Comparison of ENCODE assay signal across 8 mouse cellular contexts in the genomic region with DNA sequence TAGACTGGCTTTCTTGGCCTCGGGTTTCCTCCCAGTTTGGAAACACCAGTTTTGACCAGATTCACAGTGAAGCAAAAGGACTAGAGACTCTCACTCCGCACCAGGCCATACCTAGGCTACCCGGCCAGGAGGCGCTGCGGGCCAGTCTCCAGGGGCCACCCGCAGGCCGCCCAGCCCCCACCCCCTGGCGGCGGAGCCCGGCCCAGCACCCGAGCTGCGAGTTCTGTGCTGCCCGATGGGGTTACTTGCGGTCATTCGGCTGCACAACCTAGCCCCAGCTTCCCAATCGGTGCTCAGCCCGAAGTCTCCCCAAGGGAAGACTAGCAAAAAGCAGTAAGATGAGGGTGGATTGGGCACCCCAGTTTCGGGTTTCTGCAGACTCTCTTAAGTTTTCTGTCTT. TPM values are rescaled to one million over a fixed set of nuclear protein-coding genes. Genes with fewer than 3 reads are reported as not detected.
DNase-seq lines count a peak whose midpoint lies in the region; ATAC-seq and TF ChIP-seq lines count a peak whose summit lies in the region.

No protein-coding gene starts in this region.

- H3K27me3 ChIP-seq in heart, embryonic 11.5 days (ENCODE audit: control insufficient read depth, insufficient read depth, low read length): no peaks in the 10 kb centered on the region
- H3K27me3 ChIP-seq in kidney, embryonic 16.5 days (ENCODE audit: insufficient read depth, low read length): no peaks in the 10 kb centered on the region
- no peaks in the 10 kb centered on the region for H3K27me3 ChIP-seq in liver, adult 2 months (ENCODE audit: control insufficient read depth, insufficient read depth, low read length)

- peak overlapping the region; percentile 40; the same call in 1 of the 2 replicates for H3K9ac ChIP-seq in heart, embryonic 11.5 days (ENCODE audit: low read depth, low read length)
- peak overlapping the region; percentile 71 for H3K9ac ChIP-seq in kidney, embryonic 16.5 days (replicated peaks; ENCODE audit: low read length)
- H3K9ac ChIP-seq in liver, adult 2 months (ENCODE audit: low read depth, low read length): peak overlapping the region; percentile 95

- H3K4me1 ChIP-seq in bone marrow macrophage, adult 2 months (ENCODE audit: control insufficient read depth, insufficient read depth, low read length): peaks cover 20% of the 10 kb centered on the region
- H3K4me1 ChIP-seq in heart, embryonic 11.5 days (ENCODE audit: control insufficient read depth, insufficient read depth, low read length): peaks cover 3% of the 10 kb centered on the region; the same call in 1 of the 2 replicates
- peaks cover 18% of the 10 kb centered on the region; the same call in 1 of the 2 replicates for H3K4me1 ChIP-seq in kidney, embryonic 16.5 days (ENCODE audit: insufficient read depth, low read length)
- peaks cover 26% of the 10 kb centered on the region for H3K4me1 ChIP-seq in liver, adult 2 months (ENCODE audit: control insufficient read depth, insufficient read depth, low read length)

- 0 out of 2 replicates have a peak, but pooled peaks have one; percentile 39 for ATAC-seq in erythroblast, adult 5-6 weeks (replicated peaks; ENCODE audit: low FRiP score, poor library complexity, severe bottlenecking)
- peak; percentile 59; the same call in 1 of the 2 replicates for ATAC-seq in heart, embryonic 11.5 days (replicated peaks; ENCODE audit: insufficient number of reproducible peaks, low FRiP score, low TSS enrichment)
- ATAC-seq in kidney, embryonic 16.5 days (ENCODE audit: low FRiP score, low TSS enrichment): peak; percentile 86
- ATAC-seq in monocyte, adult 5-6 weeks (replicated peaks; ENCODE audit: insufficient number of reproducible peaks, low FRiP score, low TSS enrichment, poor library complexity, severe bottlenecking): peak; percentile 76

- H3K27ac ChIP-seq in bone marrow macrophage, adult 2 months (ENCODE audit: insufficient read depth, low read depth, low read length): peak overlapping the region; percentile 85
- no peak overlapping the region for H3K27ac ChIP-seq in heart, embryonic 11.5 days (ENCODE audit: low read depth, low read length)
- no peak overlapping the region; the same call in 1 of the 2 replicates for H3K27ac ChIP-seq in kidney, embryonic 16.5 days (ENCODE audit: low read length)
- peak overlapping the region; percentile 96 for H3K27ac ChIP-seq in liver, adult 2 months (replicated peaks; ENCODE audit: insufficient read depth, low read depth, low read length)

- no peaks in the 10 kb centered on the region for H3K9me3 ChIP-seq in heart, embryonic 11.5 days (replicated peaks; ENCODE audit: control insufficient read depth, low read length)
- no peaks in the 10 kb centered on the region for H3K9me3 ChIP-seq in kidney, embryonic 16.5 days (ENCODE audit: low read length)

- peaks cover 26% of the 10 kb centered on the region; the same call in 1 of the 2 replicates for H3K79me2 ChIP-seq in liver, adult 2 months (ENCODE audit: control insufficient read depth, insufficient read depth, low read length)

- peak overlapping the region; percentile 68 for H3K4me3 ChIP-seq in bone marrow macrophage, adult 2 months (ENCODE audit: insufficient read depth, low read length)
- H3K4me3 ChIP-seq in heart, embryonic 11.5 days (ENCODE audit: low read depth, low read length): peak overlapping the region; percentile 69
- peak overlapping the region; percentile 76 for H3K4me3 ChIP-seq in kidney, embryonic 16.5 days (ENCODE audit: low read length)
- H3K4me3 ChIP-seq in liver, adult 2 months (ENCODE audit: insufficient read depth, low read depth, low read length): peak overlapping the region; percentile 98

- TF ChIP-seq CTCF in bone marrow macrophage, adult 2 months (IDR thresholded peaks at IDR 0.05; ENCODE audit: low read depth, low read length): peak; percentile 57
- TF ChIP-seq CTCF in liver, adult 2 months (IDR thresholded peaks at IDR 0.05; ENCODE audit: low read depth, low read length): peak; percentile 89

- TF ChIP-seq POLR2A in bone marrow macrophage, adult 2 months (IDR thresholded peaks at IDR 0.05; ENCODE audit: borderline replicate concordance, low read depth, low read length): no peak
- no peak for TF ChIP-seq POLR2A in liver, adult 2 months (IDR thresholded peaks at IDR 0.05; ENCODE audit: extremely low read depth, insufficient read depth, low read length)

- peak overlapping the region; percentile 90 for H3K4me2 ChIP-seq in heart, embryonic 11.5 days
- peak overlapping the region; percentile 95 for H3K4me2 ChIP-seq in kidney, embryonic 16.5 days (replicated peaks; ENCODE audit: low read depth, low read length)

- no peaks in the 10 kb centered on the region for H3K36me3 ChIP-seq in heart, embryonic 11.5 days (ENCODE audit: control insufficient read depth, insufficient read depth, low read length)
- no peaks in the 10 kb centered on the region for H3K36me3 ChIP-seq in kidney, embryonic 16.5 days (ENCODE audit: insufficient read depth, low read length)
- H3K36me3 ChIP-seq in liver, adult 2 months (ENCODE audit: control insufficient read depth, insufficient read depth, low read length): no peaks in the 10 kb centered on the region

- peak; percentile 97 for DNase-seq in B cell, adult 2 months
- DNase-seq in liver, adult 2 months (ENCODE audit: extremely low read depth, low read depth, low spot score): peak; percentile 73
- peak; percentile 89 to 90 for DNase-seq in spleen, postnatal 36 days (ENCODE audit: low spot score in 2 of 2)

- WGBS in heart, embryonic 11.5 days (ENCODE audit: insufficient replicate concordance): 1% methylated on average over 18 of the region's 18 CpGs
- 1% methylated on average over 18 of the region's 18 CpGs for WGBS in kidney, embryonic 16.5 days
- WGBS in liver, adult 2 months: under 1% methylated on average over 18 of the region's 18 CpGs

RNA-seq across cellular contexts. Expression of a gene that starts 1.1 kb away (rescaled TPM):
- 55.9 and 64.3 TPM in 2 replicates for polyA plus RNA-seq in bone marrow macrophage, adult 2 months (2012; ENCODE audit: insufficient read depth, insufficient read length, missing spikeins)
- total RNA-seq in erythroblast, adult 5-6 weeks (2015; ENCODE audit: low replicate concordance): 1.9 TPM in 2 replicates
- total RNA-seq in erythroblast, adult 5-6 weeks (2017; ENCODE audit: low replicate concordance): 1.8 and 2.6 TPM in 2 replicates
- polyA plus RNA-seq in heart, embryonic 11.5 days (2014; fragmentation: Nextera tagmentation; extraction: Ambion mirVana): 2.5 and 2.8 TPM in 2 replicates
- 4.5 and 4.8 TPM in 2 replicates for polyA plus RNA-seq in kidney, embryonic 16.5 days (2015; fragmentation: Nextera tagmentation; extraction: Ambion mirVana)
- 65.4 and 89.1 TPM in 2 replicates for total RNA-seq in liver, adult 2 months (2014; rRNA removed)
- 17.1 and 21.0 TPM in 2 replicates for polyA plus RNA-seq in liver, adult 2 months (2012; rRNA removed)
- total RNA-seq in monocyte, adult 5-6 weeks (2017): 21.5 to 30.2 TPM (median 25.1 TPM) in 3 replicates

Comparison
In these comparisons a context has a peak if more than half of its experiments do, and no peak if none do; other contexts are left out.
1. H3K27ac ChIP-seq: peak in bone marrow macrophage, adult 2 months (single experiment) and liver, adult 2 months (single experiment); none in heart, embryonic 11.5 days (single experiment) and kidney, embryonic 16.5 days (single experiment).
2. H3K9ac ChIP-seq: peak in every context shown above with its lines; median percentile 95 in liver, adult 2 months; 71 in kidney, embryonic 16.5 days; 40 in heart, embryonic 11.5 days.
3. Peak in every context shown above with its lines, with median percentiles within 50 percentile points of each other: DNase-seq, H3K4me3 ChIP-seq and ATAC-seq.